Mouse (Mus musculus): ENCODE measurements around the gene Uap1l1. TPM values are rescaled to one million over a fixed set of nuclear protein-coding genes. Genes with fewer than 3 reads are reported as not detected.

Uap1l1 gene
- total and polyA plus RNA-seq, 3 experiments: 4.7 to 12.6 TPM; not detected in 1

DNA sequence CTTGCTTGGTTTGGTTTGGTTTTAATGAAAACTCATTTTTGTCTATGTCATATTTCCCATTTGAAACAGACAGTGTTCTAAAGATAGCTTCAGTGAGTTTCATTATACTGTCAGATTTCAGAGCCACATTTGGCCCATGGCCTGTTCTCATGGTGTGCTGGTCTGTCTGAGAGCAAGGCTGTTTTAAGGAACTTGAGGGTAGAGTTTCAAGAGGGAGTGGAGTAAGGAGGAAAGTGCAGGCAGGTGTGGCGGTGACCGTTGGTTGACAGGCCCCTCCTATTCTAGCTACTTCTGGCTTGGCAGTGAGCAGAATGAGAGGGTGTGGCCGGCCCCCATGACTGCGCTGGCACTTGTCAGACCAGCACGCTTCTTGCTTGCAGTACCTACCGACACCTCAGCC is 27.2 kb downstream of the Uap1l1 start:
- Histone ChIP-seq H3K27me3 (ENCODE audit: control insufficient read depth in 1 of 2, insufficient read depth in 2 of 2, low read length in 2 of 2) (no peaks in the 10 kb centered on the region), H3K79me2 (ENCODE audit: control insufficient read depth, insufficient read depth, low read length, poor library complexity) (peaks cover 10% of the 10 kb centered on the region), H3K27ac (ENCODE audit: control insufficient read depth, low read depth, low read length) (no peak overlapping the region), H3K9me3 (replicated peaks; ENCODE audit: insufficient read depth, low read length) (no peaks in the 10 kb centered on the region), H3K4me3 (ENCODE audit: control insufficient read depth in 1 of 2, insufficient read depth in 1 of 2, low read depth in 2 of 2, low read length in 2 of 2) (no peak overlapping the region), H3K4me1 (ENCODE audit: control insufficient read depth in 1 of 2, insufficient read depth in 2 of 2, low read length in 2 of 2) (peaks cover 1 to 9% of the 10 kb centered on the region in 2 experiments; a peak in 3 of 4 replicates), H3K36me3 (ENCODE audit: control insufficient read depth in 1 of 2, insufficient read depth in 2 of 2, low read length in 2 of 2) (peaks cover 10 to 13% of the 10 kb centered on the region in 2 experiments), H3K9ac (ENCODE audit: control insufficient read depth, low read depth, low read length, poor library complexity, severe bottlenecking) (no peak overlapping the region)
- TF ChIP-seq TBP (IDR thresholded peaks at IDR 0.05; ENCODE audit: low read depth, low read length): no peak
- TF ChIP-seq NELFE (IDR thresholded peaks at IDR 0.05; ENCODE audit: low read depth, low read length): no peak
- no peak for TF ChIP-seq JUND (IDR thresholded peaks at IDR 0.05; ENCODE audit: low read depth, low read length)
- no peak for TF ChIP-seq ZMIZ1 (IDR thresholded peaks at IDR 0.05; ENCODE audit: low read depth, low read length)
- TF ChIP-seq GATA1 (IDR thresholded peaks at IDR 0.05; ENCODE audit: low read depth, low read length): no peak
- no peak for TF ChIP-seq E2F4 (IDR thresholded peaks at IDR 0.05; ENCODE audit: borderline replicate concordance, low read depth, low read length)
- TF ChIP-seq GABPA (IDR thresholded peaks at IDR 0.05; ENCODE audit: low read depth, low read length): no peak
- TF ChIP-seq ELF1 (IDR thresholded peaks at IDR 0.05; ENCODE audit: low read depth, low read length): no peak
- TF ChIP-seq POLR2AphosphoS5 (IDR thresholded peaks at IDR 0.05; ENCODE audit: borderline replicate concordance, low read depth, low read length): no peak
- TF ChIP-seq RCOR1 (IDR thresholded peaks at IDR 0.05; ENCODE audit: low read depth, low read length): no peak
- TF ChIP-seq MAZ (IDR thresholded peaks at IDR 0.05; ENCODE audit: low read depth, low read length): no peak
- TF ChIP-seq CHD2 (IDR thresholded peaks at IDR 0.05; ENCODE audit: low read length): no peak
- no peak for TF ChIP-seq TAL1 (IDR thresholded peaks at IDR 0.05; ENCODE audit: low read length)
- TF ChIP-seq NRF1 (IDR thresholded peaks at IDR 0.05; ENCODE audit: insufficient read depth, low read depth, low read length, poor library complexity, severe bottlenecking): no peak
- TF ChIP-seq MYB (IDR thresholded peaks at IDR 0.05; ENCODE audit: low read depth, low read length): no peak
- no peak for TF ChIP-seq MEF2A (IDR thresholded peaks at IDR 0.05; ENCODE audit: extremely low read depth, insufficient replicate concordance, low read depth, low read length, poor library complexity, severe bottlenecking)
- no peak for DNase-seq (ENCODE audit: low read depth, low spot score)

DNA sequence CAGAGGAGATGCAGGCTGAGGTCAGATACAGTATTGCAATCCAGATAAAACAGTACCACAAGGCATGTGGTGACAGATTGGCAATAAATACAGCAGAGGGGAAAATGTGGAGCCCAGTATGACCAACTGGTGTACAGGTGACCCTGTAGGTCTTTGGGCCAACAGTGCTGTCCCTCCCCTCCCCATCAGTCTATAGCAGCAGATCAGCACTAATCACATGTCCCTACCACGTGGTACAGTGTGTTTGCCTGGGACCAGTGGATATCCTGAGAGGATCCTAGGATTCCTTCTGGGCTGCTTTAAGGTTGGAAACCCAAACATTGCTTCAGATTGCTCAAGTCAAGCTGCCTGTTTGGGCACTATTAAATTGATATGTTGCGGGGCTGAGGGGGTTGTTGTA is 31.9 kb downstream of the Uap1l1 start:
- Histone ChIP-seq H3K27me3 (ENCODE audit: control insufficient read depth in 1 of 2, insufficient read depth in 2 of 2, low read length in 2 of 2) (no peaks in the 10 kb centered on the region), H3K9me3 (replicated peaks; ENCODE audit: insufficient read depth, low read length) (no peaks in the 10 kb centered on the region), H3K4me1 (ENCODE audit: control insufficient read depth in 1 of 2, insufficient read depth in 2 of 2, low read length in 2 of 2) (peaks cover 3 to 15% of the 10 kb centered on the region in 2 experiments; a peak in 3 of 4 replicates), H3K4me3 (ENCODE audit: control insufficient read depth in 1 of 2, insufficient read depth in 1 of 2, low read depth in 2 of 2, low read length in 2 of 2) (peak overlapping the region; percentile 72 to 86), H3K79me2 (ENCODE audit: control insufficient read depth, insufficient read depth, low read length, poor library complexity) (peaks cover 22% of the 10 kb centered on the region), H3K36me3 (ENCODE audit: control insufficient read depth in 1 of 2, insufficient read depth in 2 of 2, low read length in 2 of 2) (peaks cover 8 to 15% of the 10 kb centered on the region in 2 experiments), H3K9ac (ENCODE audit: control insufficient read depth, low read depth, low read length, poor library complexity, severe bottlenecking) (peak overlapping the region; percentile 86), H3K27ac (ENCODE audit: control insufficient read depth, low read depth, low read length) (no peak overlapping the region)
- DNase-seq (ENCODE audit: low read depth, low spot score): no peak
- TF ChIP-seq POLR2AphosphoS2 (IDR thresholded peaks at IDR 0.05; ENCODE audit: low read length) (no peak), ZKSCAN1 (IDR thresholded peaks at IDR 0.05; ENCODE audit: low read depth, low read length) (no peak), MAFK (IDR thresholded peaks at IDR 0.05; ENCODE audit: borderline replicate concordance, low read depth, low read length) (no peak), KAT2A (conservative IDR thresholded peaks at IDR 0.05; ENCODE audit: low read depth, low read length) (no peak), MAX (IDR thresholded peaks at IDR 0.05; ENCODE audit: low read length) (0 out of 2 replicates have a peak, but pooled peaks have one; percentile 24), CHD1 (IDR thresholded peaks at IDR 0.05; ENCODE audit: low read depth, low read length) (no peak), NRF1 (IDR thresholded peaks at IDR 0.05; ENCODE audit: insufficient read depth, low read depth, low read length, poor library complexity, severe bottlenecking) (no peak), RCOR1 (IDR thresholded peaks at IDR 0.05; ENCODE audit: low read depth, low read length) (no peak), MYC (IDR thresholded peaks at IDR 0.05; ENCODE audit: low read depth, low read length) (no peak), USF1 (IDR thresholded peaks at IDR 0.05; ENCODE audit: low read depth, low read length) (peak; percentile 34; the same call in 1 of the 2 replicates), MAZ (IDR thresholded peaks at IDR 0.05; ENCODE audit: low read depth, low read length) (no peak), ZNF384 (IDR thresholded peaks at IDR 0.05; ENCODE audit: low read depth, low read length) (no peak), CTCF (IDR thresholded peaks at IDR 0.05 in 2 of 3, conservative IDR thresholded peaks at IDR 0.05 in 1 of 3; ENCODE audit: control insufficient read depth in 1 of 3, insufficient read depth in 1 of 3, low read depth in 2 of 3, low read length in 3 of 3, poor library complexity in 1 of 3, severe bottlenecking in 1 of 3) (no peak), SMC3 (IDR thresholded peaks at IDR 0.05; ENCODE audit: low read depth, low read length) (no peak), NELFE (IDR thresholded peaks at IDR 0.05; ENCODE audit: low read depth, low read length) (no peak), TCF12 (IDR thresholded peaks at IDR 0.05; ENCODE audit: low read depth, low read length) (no peak)

Data from MEL (cell line).